Mouse (Mus musculus) heart, embryonic 14.5 days (tissue): ENCODE data around the gene Gfer. TPM values are rescaled to one million over a fixed set of nuclear protein-coding genes. Genes with fewer than 3 reads are reported as not detected.

Experiments used
- ATAC-seq: fragments of 200-750 bp; cut with Nextera tagmentation; 2 replicates; pipeline ENCODE4 v1.8.0; 2017; ENCODE audit warnings: low read depth, moderate TSS enrichment; ENCODE audit not compliant: insufficient number of reproducible peaks, insufficient read depth, low FRiP score
- H3K27ac ChIP-seq, 2 experiments: fragments of 200-500 bp in 1 of 2; fragments of 300-500 bp in 1 of 2; sonication (generic) in 1 of 2; replicated peaks in 1 of 2; 2 replicates each; pipeline ENCODE4 v1.5.1; 2012 to 2014; ENCODE audit warnings: low read depth in 2 of 2, low read length in 2 of 2, control low read depth in 1 of 2, mild to moderate bottlenecking in 1 of 2, mixed read lengths in 1 of 2; ENCODE audit not compliant: control insufficient read depth in 1 of 2, insufficient read depth in 1 of 2
- H3K27me3 ChIP-seq: fragments of 300-500 bp; sonication (generic); 2 replicates; pipeline ENCODE4 v1.6.1; 2014; ENCODE audit warnings: mild to moderate bottlenecking, low read length, control low read depth; ENCODE audit not compliant: control insufficient read depth, insufficient read depth
- H3K36me3 ChIP-seq: fragments of 300-500 bp; sonication (generic); 2 replicates; pipeline ENCODE4 v1.6.1; 2014; ENCODE audit warnings: mild to moderate bottlenecking, control low read depth, low read length, mixed read lengths; ENCODE audit not compliant: control insufficient read depth, insufficient read depth
- H3K4me1 ChIP-seq, 2 experiments: fragments of 200-500 bp in 1 of 2; fragments of 300-500 bp in 1 of 2; sonication (generic) in 1 of 2; 2 replicates each; pipeline ENCODE4 v1.6.1; 2012 to 2014; ENCODE audit warnings: low read length in 2 of 2, control low read depth in 1 of 2, mixed read lengths in 1 of 2; ENCODE audit not compliant: control insufficient read depth in 2 of 2, insufficient read depth in 2 of 2
- H3K4me2 ChIP-seq: fragments of 300-500 bp; sonication (generic); 2 replicates; pipeline ENCODE4 v1.6.1; 2014; ENCODE audit warnings: mild to moderate bottlenecking, low read length
- H3K4me3 ChIP-seq, 2 experiments: fragments of 200-500 bp in 1 of 2; fragments of 300-500 bp in 1 of 2; sonication (generic) in 1 of 2; 2 replicates each; pipeline ENCODE4 v1.5.1; 2012 to 2014; ENCODE audit warnings: low read length in 2 of 2, mild to moderate bottlenecking in 2 of 2, control low read depth in 1 of 2, low read depth in 1 of 2, moderate library complexity in 1 of 2; ENCODE audit not compliant: control insufficient read depth in 1 of 2, insufficient read depth in 1 of 2
- H3K9ac ChIP-seq: fragments of 300-500 bp; sonication (generic); 2 replicates; pipeline ENCODE4 v1.6.1; 2014; ENCODE audit warnings: mild to moderate bottlenecking, low read length
- H3K9me3 ChIP-seq: fragments of 300-500 bp; sonication (generic); 2 replicates; pipeline ENCODE4 v1.6.1; 2016; ENCODE audit warnings: low read length, control low read depth; ENCODE audit not compliant: control insufficient read depth
- WGBS: fragments of 180-500 bp; shearing (Covaris S2); extraction: QIAGEN DNeasy Blood & Tissue Kit; methylation state at CpG from one replicate; pipeline ENCODE4 v1.1.7; 2014; 5-methylcytosine and 5-hydroxymethylcytosine counted together
- polyA plus RNA-seq: library from polyadenylated mRNA; unstranded; fragments of >200 nt; fragmentation: Nextera tagmentation; extraction: Ambion mirVana; gene quantifications from 2 replicates; pipeline ENCODE4 v1.2.1, GENCODE M21; 2014

The Gfer gene
- polyA plus RNA-seq, 1 experiment from 2014 or later = 29.3 TPM

GRCm38 (mm10) chr17:24645916-24646315 is 50.0 kb downstream of the Gfer start:
- no peak overlapping the region for H3K9ac ChIP-seq
- no peaks in the 10 kb centered on the region for H3K9me3 ChIP-seq
- ATAC-seq = peak; percentile 20
- no peak overlapping the region for H3K4me3 ChIP-seq
- H3K4me2 ChIP-seq = no peak overlapping the region
- WGBS = 46% methylated on average over 3 of the region's 3 CpGs
- H3K27me3 ChIP-seq = no peaks in the 10 kb centered on the region
- peaks cover 28% of the 10 kb centered on the region in 2 experiments for H3K4me1 ChIP-seq
- H3K36me3 ChIP-seq = peaks cover 13% of the 10 kb centered on the region
- peak overlapping the region; percentile 74 to 86 for H3K27ac ChIP-seq

GRCm38 (mm10) chr17:24644875-24645721 is 50.9 kb downstream of the Gfer start:
- no peak overlapping the region for H3K4me3 ChIP-seq
- peak overlapping the region; percentile 63 for H3K9ac ChIP-seq
- H3K36me3 ChIP-seq = peaks cover 21% of the 10 kb centered on the region
- peak overlapping the region; percentile 74 to 86 for H3K27ac ChIP-seq
- 67% methylated on average over 8 of the region's 9 CpGs for WGBS
- peak; percentile 28; the same call in 1 of the 2 replicates for ATAC-seq
- H3K9me3 ChIP-seq = no peaks in the 10 kb centered on the region
- H3K4me2 ChIP-seq = peak overlapping the region; percentile 44
- peaks cover 26 to 27% of the 10 kb centered on the region in 2 experiments for H3K4me1 ChIP-seq
- H3K27me3 ChIP-seq = no peaks in the 10 kb centered on the region

GRCm38 (mm10) chr17:24644030-24644715 is 51.8 kb downstream of the Gfer start:
- Histone ChIP-seq H3K4me2 (peak overlapping the region; percentile 44), H3K4me3 (no peak overlapping the region), H3K9ac (peak overlapping the region; percentile 63), H3K27me3 (no peaks in the 10 kb centered on the region), H3K9me3 (no peaks in the 10 kb centered on the region), H3K27ac (peak overlapping the region; percentile 62 to 74), H3K36me3 (peaks cover 29% of the 10 kb centered on the region), H3K4me1 (peaks cover 27 to 28% of the 10 kb centered on the region in 2 experiments)
- WGBS = 29% methylated on average over 7 of the region's 7 CpGs
- ATAC-seq = no peak

Other genes starting within 250 kb of the Gfer start
- 16.0 and 17.6 TPM in 2 replicates for gene E4f1, start 225.8 kb downstream of the Gfer start, polyA plus RNA-seq
- 65.7 and 66.6 TPM in 2 replicates for gene Pgp, start 225.8 kb downstream of the Gfer start, polyA plus RNA-seq
- not detected in 2 replicates for gene Bricd5, start 222.3 kb downstream of the Gfer start, polyA plus RNA-seq
- gene Mlst8, start 217.1 kb downstream of the Gfer start, polyA plus RNA-seq = 15.2 and 17.5 TPM in 2 replicates
- gene Caskin1, start 207.6 kb downstream of the Gfer start, polyA plus RNA-seq = 0.26 and 0.62 TPM in 2 replicates
- 68.8 and 74.4 TPM in 2 replicates for gene Traf7, start 168.2 kb downstream of the Gfer start, polyA plus RNA-seq
- gene Rab26, start 161.9 kb downstream of the Gfer start, polyA plus RNA-seq = 1.7 and 1.9 TPM in 2 replicates
- 16.8 and 18.0 TPM in 2 replicates for gene Pkd1, start 146.3 kb downstream of the Gfer start, polyA plus RNA-seq
- gene Tsc2, start 63.5 kb downstream of the Gfer start, polyA plus RNA-seq = 49.1 and 51.1 TPM in 2 replicates
- 7.3 and 7.7 TPM in 2 replicates for gene Nthl1, start 63.5 kb downstream of the Gfer start, polyA plus RNA-seq
- gene Slc9a3r2, start 45.8 kb downstream of the Gfer start, polyA plus RNA-seq = 59.6 and 60.9 TPM in 2 replicates
- gene Npw, start 37.7 kb downstream of the Gfer start, polyA plus RNA-seq = not detected in 2 replicates
- gene Zfp598, start 26.5 kb downstream of the Gfer start, polyA plus RNA-seq = 18.4 and 19.4 TPM in 2 replicates
- 0.42 and 0.69 TPM in 2 replicates for gene Syngr3, start 6.2 kb downstream of the Gfer start, polyA plus RNA-seq
- 0.68 and 1.1 TPM in 2 replicates for gene Noxo1, start 78 bp upstream of the Gfer start, polyA plus RNA-seq
- gene Tbl3, start 11.5 kb upstream of the Gfer start, polyA plus RNA-seq = 39.2 and 40.2 TPM in 2 replicates
- not detected in 2 replicates for gene Rnf151, start 21.9 kb upstream of the Gfer start, polyA plus RNA-seq
- 919 and 1,010 TPM in 2 replicates for gene Rps2, start 22.0 kb upstream of the Gfer start, polyA plus RNA-seq
- gene Ndufb10, start 28.3 kb upstream of the Gfer start, polyA plus RNA-seq = 556 and 564 TPM in 2 replicates
- 1.3 and 1.7 TPM in 2 replicates for gene Rpl3l, start 31.7 kb upstream of the Gfer start, polyA plus RNA-seq
- gene Msrb1, start 40.5 kb upstream of the Gfer start, polyA plus RNA-seq = 26.8 and 27.2 TPM in 2 replicates
- gene Hs3st6, start 56.8 kb upstream of the Gfer start, polyA plus RNA-seq = 0.18 and 0.43 TPM in 2 replicates
- not detected in 2 replicates for gene Meiob, start 108.1 kb upstream of the Gfer start, polyA plus RNA-seq
- 62.7 and 68.4 TPM in 2 replicates for gene Hagh, start 144.0 kb upstream of the Gfer start, polyA plus RNA-seq
- 46.5 and 47.2 TPM in 2 replicates for gene Fahd1, start 154.2 kb upstream of the Gfer start, polyA plus RNA-seq
- not detected in 2 replicates for gene Igfals, start 169.8 kb upstream of the Gfer start, polyA plus RNA-seq
- 37.8 and 39.8 TPM in 2 replicates for gene Nubp2, start 190.2 kb upstream of the Gfer start, polyA plus RNA-seq
- gene Spsb3, start 190.5 kb upstream of the Gfer start, polyA plus RNA-seq = 26.8 and 28.2 TPM in 2 replicates
- 14.7 and 16.0 TPM in 2 replicates for gene Eme2, start 198.9 kb upstream of the Gfer start, polyA plus RNA-seq
- 82.1 and 82.8 TPM in 2 replicates for gene Mrps34, start 199.0 kb upstream of the Gfer start, polyA plus RNA-seq
- 39.4 and 43.9 TPM in 2 replicates for gene Nme3, start 200.3 kb upstream of the Gfer start, polyA plus RNA-seq
- 27.8 and 31.0 TPM in 2 replicates for gene Mapk8ip3, start 240.8 kb upstream of the Gfer start, polyA plus RNA-seq